Mouse (Mus musculus) right cerebral cortex, postnatal 36 days (tissue): ENCODE results near the gene Myh3.

ENCODE experiments used
- DNase-seq, 2 experiments: peaks; one replicate each; pipeline ENCODE4 v3.0.0; 2022; ENCODE audit warnings: low spot score in 2 of 2, mixed read lengths in 1 of 2

Gene Myh3

GRCm38 (mm10) chr11:67143863-67144498 is 65.9 kb downstream of the Myh3 start:
- DNase-seq: no peak

DNA sequence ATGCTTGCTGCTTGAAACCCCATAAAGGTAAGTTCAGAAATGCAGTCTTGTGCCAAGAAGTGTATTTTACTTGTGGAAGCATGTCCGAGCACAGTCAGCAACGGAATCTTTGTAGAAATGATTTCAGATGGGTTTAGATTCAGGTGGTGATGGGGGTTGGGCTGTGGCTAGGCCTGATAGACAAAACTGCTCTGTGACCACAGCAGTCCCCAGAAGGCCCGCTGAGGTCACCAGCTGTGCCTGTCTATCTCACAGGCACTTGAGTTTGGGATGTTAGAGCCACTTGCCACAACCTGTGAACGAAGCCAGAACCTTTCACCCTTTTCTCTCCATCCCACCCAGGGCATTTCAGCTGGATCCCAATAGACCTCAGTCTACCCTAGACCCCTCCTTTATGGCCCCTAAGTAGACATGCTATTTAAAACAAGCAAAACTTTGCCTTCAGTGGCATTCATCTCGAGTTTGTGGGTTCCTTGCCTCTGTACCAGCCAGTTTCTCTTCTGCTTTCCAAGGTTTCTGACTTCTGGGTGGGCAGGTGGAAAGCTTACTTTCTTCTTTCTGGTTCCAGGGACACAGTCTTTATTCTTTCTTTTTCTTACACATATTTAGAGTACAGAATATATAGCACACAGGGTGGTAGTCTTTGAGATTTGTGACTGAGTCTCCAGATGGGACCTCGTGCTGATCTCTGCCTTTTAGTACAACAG is 66.6 kb downstream of the Myh3 start:
- no peak for DNase-seq

- no peak for DNase-seq
These were observed 67.6 kb downstream of the Myh3 start for GRCm38 (mm10) chr11:67145482-67146408.

- no peak for DNase-seq
These were observed 68.5 kb downstream of the Myh3 start for GRCm38 (mm10) chr11:67146409-67147282.

DNA sequence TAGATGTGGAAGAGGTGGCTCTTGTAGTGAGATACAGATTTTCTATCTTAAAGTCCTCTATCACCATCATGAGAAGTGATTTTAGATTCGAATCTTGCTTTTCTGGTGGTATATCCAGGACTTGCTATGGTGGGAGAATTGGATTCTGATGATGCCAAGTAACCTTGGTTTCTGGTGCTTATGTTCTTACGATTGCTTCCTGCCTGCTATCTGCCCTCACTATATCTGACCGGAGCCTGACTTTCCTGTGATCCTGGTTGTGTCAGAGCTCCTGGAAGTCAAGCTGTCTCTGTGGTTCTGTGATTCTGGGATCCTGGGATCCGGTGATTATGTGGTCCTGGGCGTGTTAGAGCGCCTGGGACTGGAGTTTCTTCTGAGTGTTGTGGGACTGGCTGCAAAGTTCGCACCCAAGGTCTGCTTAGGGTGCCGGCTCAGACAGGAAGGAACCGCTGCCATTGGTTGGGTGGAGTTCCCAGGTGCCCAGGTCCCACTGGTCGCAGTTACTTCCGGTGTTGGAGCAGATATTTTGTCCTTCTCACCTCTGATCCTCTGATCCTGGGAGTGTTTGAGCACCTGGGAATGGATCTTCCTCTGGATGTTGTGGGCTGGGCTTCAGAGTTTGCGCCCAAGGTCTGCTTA is 69.3 kb downstream of the Myh3 start:
- DNase-seq: no peak

DNA sequence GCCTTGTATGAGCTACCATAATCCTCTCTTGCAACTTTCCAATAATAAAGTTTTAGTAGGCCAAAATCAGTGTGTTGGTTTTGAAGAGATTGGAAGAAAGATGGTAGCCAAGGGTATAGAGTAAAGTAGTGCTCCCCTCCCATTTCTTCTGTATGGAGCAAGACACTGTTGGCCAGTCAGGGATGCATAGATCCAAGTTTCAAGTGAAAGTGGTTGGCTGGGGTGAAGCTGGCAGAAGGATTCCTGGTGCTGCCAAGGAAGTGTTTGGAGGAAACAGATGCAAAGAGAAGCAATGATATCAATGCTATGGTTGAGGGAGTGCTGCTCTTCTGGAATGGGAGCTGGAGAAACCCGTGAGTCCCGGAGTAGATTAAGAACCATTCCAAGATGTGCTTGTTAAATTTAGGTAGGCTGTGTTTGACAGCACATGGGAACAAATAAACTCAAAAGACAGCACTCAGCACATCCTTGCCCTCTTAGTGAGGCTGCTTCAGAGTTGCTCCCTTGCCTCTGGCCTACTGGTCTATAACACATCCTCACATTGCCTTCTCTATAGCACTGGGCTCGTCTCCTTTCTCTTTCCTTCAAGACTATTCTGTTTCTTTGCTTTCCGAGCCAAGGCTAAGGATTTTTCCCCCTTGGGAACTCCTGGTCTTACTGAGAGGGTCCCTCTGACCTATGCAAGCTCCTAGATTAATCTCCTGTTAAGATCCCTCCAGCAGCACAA is 70.3 kb downstream of the Myh3 start:
- no peak for DNase-seq

DNA sequence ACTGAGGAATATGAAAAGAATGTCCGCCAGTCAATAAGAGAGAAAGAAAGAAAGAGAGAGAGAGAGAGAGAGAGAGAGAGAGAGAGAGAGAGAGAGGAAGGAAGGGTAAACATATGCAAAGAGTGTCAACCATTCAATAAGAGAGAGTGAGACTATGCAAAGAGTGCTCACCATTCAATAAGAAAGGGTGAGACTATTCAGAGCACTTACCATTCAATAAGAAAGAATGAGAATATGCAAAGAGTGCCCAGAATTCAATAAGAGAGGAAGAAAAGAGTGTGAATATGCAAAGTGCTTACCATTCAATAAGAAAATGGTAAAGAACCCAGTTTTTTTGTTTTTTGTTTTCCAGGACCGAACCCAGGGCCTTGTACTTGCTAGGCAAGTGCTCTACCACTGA is 72.1 kb downstream of the Myh3 start:
- no peak for DNase-seq

- DNase-seq: no peak
These were observed 73.1 kb downstream of the Myh3 start for GRCm38 (mm10) chr11:67151159-67151558.
